Mouse (Mus musculus) neural tube, embryonic 11.5 days (tissue): Measurements from ENCODE around the gene Hes5. TPM values are rescaled to one million over a fixed set of nuclear protein-coding genes. Genes with fewer than 3 reads are reported as not detected.

Source experiments
- ATAC-seq: fragments of 200-750 bp; cut with Nextera tagmentation; 2 replicates; pipeline ENCODE4 v1.8.0; 2017; ENCODE audit warnings: moderate number of reproducible peaks, mild to moderate bottlenecking, moderate TSS enrichment, moderate library complexity; ENCODE audit not compliant: insufficient read depth, low FRiP score, low TSS enrichment
- DNase-seq: peaks from one replicate; pipeline ENCODE4 v3.0.0-alpha.2; 2015; ENCODE audit warnings: low spot score
- H3K27ac ChIP-seq: fragments of 300-500 bp; sonication (generic); 2 replicates; pipeline ENCODE4 v1.5.1; 2014; ENCODE audit warnings: low read depth, mild to moderate bottlenecking, low read length
- H3K27me3 ChIP-seq: fragments of 300-500 bp; sonication (generic); 2 replicates; pipeline ENCODE4 v1.6.1; 2014; ENCODE audit warnings: mild to moderate bottlenecking, low read length, mixed read lengths; ENCODE audit not compliant: control insufficient read depth, insufficient read depth
- H3K36me3 ChIP-seq: fragments of 300-500 bp; sonication (generic); 2 replicates; pipeline ENCODE4 v1.6.1; 2014; ENCODE audit warnings: mild to moderate bottlenecking, low read length, moderate library complexity, mixed read lengths; ENCODE audit not compliant: control insufficient read depth, insufficient read depth
- H3K4me1 ChIP-seq: fragments of 300-500 bp; sonication (generic); 2 replicates; pipeline ENCODE4 v1.6.1; 2014; ENCODE audit warnings: low read length, mixed read lengths; ENCODE audit not compliant: control insufficient read depth, insufficient read depth
- H3K4me2 ChIP-seq: fragments of 300-500 bp; sonication (generic); 2 replicates; pipeline ENCODE4 v1.6.1; 2014; ENCODE audit warnings: low read depth, mild to moderate bottlenecking, moderate library complexity
- H3K4me3 ChIP-seq: fragments of 300-500 bp; sonication (generic); 2 replicates; pipeline ENCODE4 v1.5.1; 2014; ENCODE audit warnings: low read depth, low read length
- H3K9ac ChIP-seq: fragments of 300-500 bp; sonication (generic); 2 replicates; pipeline ENCODE4 v1.6.1; 2014; ENCODE audit warnings: mild to moderate bottlenecking, low read length
- H3K9me3 ChIP-seq: fragments of 300-500 bp; sonication (generic); 2 replicates; pipeline ENCODE4 v1.6.1; 2016; ENCODE audit warnings: low read length; ENCODE audit not compliant: control insufficient read depth
- WGBS: fragments of 180-500 bp; shearing (Covaris S2); extraction: QIAGEN DNeasy Blood & Tissue Kit; methylation state at CpG from one replicate; pipeline ENCODE4 v1.1.7; 2014; 5-methylcytosine and 5-hydroxymethylcytosine counted together
- polyA plus RNA-seq: library from polyadenylated mRNA; unstranded; fragments of >200 nt; fragmentation: Nextera tagmentation; extraction: Ambion mirVana; gene quantifications from 2 replicates; pipeline ENCODE4 v1.2.1, GENCODE M21; 2014

Hes5 gene
- polyA plus RNA-seq, 1 experiment from 2014 or later, result 218 TPM

DNA sequence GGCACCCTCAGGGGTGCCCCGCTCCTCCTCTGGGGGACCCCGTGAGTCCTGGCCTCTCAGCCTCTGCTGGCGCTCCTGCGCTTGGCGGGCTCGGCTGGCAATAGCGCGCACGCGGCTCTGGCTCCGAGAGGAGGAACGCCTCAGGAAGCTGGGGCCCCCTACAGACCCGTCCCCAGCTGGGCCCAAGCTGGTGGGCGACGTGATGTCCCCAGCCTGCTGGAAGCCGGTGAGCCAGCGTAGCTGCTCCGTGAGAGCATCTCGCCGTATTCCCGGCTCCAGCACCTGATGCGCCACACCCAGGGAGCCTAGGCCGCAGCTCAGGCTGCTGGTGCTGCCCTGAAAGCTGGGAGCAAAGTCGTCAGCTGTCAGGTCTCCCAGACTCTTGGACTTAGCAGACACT is 23.0 kb downstream of the Hes5 start:
- peaks cover 3% of the 10 kb centered on the region; the same call in 1 of the 2 replicates for H3K27me3 ChIP-seq
- H3K4me1 ChIP-seq, result peaks cover 7% of the 10 kb centered on the region; the same call in 1 of the 2 replicates
- H3K4me3 ChIP-seq, result no peak overlapping the region
- DNase-seq (no peak), ATAC-seq (no peak)
- no peak overlapping the region for H3K27ac ChIP-seq
- H3K4me2 ChIP-seq, result no peak overlapping the region
- WGBS, result 23% methylated on average over 24 of the region's 24 CpGs
- peaks cover 13% of the 10 kb centered on the region for H3K36me3 ChIP-seq
- H3K9ac ChIP-seq, result peak overlapping the region; percentile 1; the same call in 1 of the 2 replicates
- no peaks in the 10 kb centered on the region for H3K9me3 ChIP-seq

DNA sequence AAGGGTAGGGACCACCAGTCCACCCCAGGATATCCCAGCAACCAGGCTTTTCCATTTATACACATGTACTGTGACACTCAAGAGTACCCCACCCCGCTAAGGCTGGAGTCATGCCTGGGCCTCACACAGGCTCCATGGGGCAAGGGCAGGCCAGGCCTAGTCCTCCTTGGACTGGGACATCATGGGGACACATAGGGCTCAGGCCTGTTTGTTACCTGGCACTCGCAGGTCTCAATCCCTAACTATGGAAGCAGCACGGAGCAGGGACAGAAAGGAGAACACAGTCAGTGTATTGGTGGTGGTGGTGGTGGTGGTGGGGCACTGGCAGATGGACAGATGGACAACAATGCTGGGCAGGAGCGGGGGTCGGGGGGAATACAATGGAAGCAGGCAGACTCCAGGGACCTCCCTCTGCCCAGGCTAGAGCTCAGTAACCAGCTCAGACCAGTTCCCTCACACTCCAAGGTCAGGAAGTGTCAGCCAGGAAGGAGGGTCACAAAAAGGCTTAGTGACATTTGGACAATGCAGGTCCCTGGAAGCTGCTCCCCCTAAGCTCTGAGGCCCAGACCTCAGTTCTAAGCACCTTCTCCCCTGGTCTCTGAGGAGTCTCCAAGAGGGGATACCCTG is 24.5 kb downstream of the Hes5 start:
- Histone ChIP-seq H3K27ac (no peak overlapping the region), H3K4me2 (no peak overlapping the region), H3K9ac (no peak overlapping the region), H3K9me3 (no peaks in the 10 kb centered on the region), H3K27me3 (peaks cover 3% of the 10 kb centered on the region; the same call in 1 of the 2 replicates), H3K4me1 (peaks cover 7% of the 10 kb centered on the region; the same call in 1 of the 2 replicates), H3K36me3 (peaks cover 8% of the 10 kb centered on the region), H3K4me3 (no peak overlapping the region)
- ATAC-seq (no peak), DNase-seq (no peak)
- 65% methylated on average over 4 of the region's 5 CpGs for WGBS

- ATAC-seq (no peak; the same call in 1 of the 2 replicates), DNase-seq (peak; percentile 80)
- no peak overlapping the region for H3K27ac ChIP-seq
- peaks cover 7% of the 10 kb centered on the region; the same call in 1 of the 2 replicates for H3K4me1 ChIP-seq
- H3K4me2 ChIP-seq, result peak overlapping the region; percentile 14; the same call in 1 of the 2 replicates
- no peak overlapping the region for H3K4me3 ChIP-seq
- no peaks in the 10 kb centered on the region for H3K9me3 ChIP-seq
- 24% methylated on average over 17 of the region's 17 CpGs for WGBS
- peak overlapping the region; percentile 35; the same call in 1 of the 2 replicates for H3K9ac ChIP-seq
- H3K36me3 ChIP-seq, result peaks cover 2% of the 10 kb centered on the region; the same call in 1 of the 2 replicates
- peaks cover 3% of the 10 kb centered on the region; the same call in 1 of the 2 replicates for H3K27me3 ChIP-seq
Observed at GRCm38 (mm10) chr4:154986096-154986495, 25.4 kb downstream of the Hes5 start.

DNA sequence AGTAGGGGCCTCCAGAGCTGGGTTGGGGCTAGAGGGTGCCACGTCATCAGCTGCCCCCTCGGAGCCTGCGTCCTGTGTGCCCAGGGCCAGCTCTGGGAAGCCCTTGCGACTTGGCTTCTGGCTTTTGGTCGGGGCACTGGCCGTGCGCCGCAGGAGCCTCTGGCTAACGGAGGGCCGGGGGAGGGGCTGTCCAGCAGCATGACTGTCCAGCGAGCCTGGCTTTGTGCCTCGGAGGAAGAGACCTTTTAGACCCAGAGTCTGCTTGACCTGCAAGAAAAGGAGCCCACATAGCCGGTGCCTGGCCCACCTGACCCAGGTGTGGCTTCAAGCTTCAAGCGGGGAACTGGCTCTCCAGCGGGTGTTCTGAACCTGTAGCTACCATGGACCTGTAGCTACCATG is 26.0 kb downstream of the Hes5 start:
- H3K9me3 ChIP-seq, result no peaks in the 10 kb centered on the region
- H3K4me3 ChIP-seq, result no peak overlapping the region
- H3K4me2 ChIP-seq, result no peak overlapping the region
- no peaks in the 10 kb centered on the region for H3K36me3 ChIP-seq
- H3K9ac ChIP-seq, result no peak overlapping the region
- ATAC-seq (no peak), DNase-seq (no peak)
- peaks cover 7% of the 10 kb centered on the region; the same call in 1 of the 2 replicates for H3K4me1 ChIP-seq
- H3K27me3 ChIP-seq, result peaks cover 3% of the 10 kb centered on the region; the same call in 1 of the 2 replicates
- WGBS, result 67% methylated on average over 15 of the region's 15 CpGs
- no peak overlapping the region for H3K27ac ChIP-seq

DNA sequence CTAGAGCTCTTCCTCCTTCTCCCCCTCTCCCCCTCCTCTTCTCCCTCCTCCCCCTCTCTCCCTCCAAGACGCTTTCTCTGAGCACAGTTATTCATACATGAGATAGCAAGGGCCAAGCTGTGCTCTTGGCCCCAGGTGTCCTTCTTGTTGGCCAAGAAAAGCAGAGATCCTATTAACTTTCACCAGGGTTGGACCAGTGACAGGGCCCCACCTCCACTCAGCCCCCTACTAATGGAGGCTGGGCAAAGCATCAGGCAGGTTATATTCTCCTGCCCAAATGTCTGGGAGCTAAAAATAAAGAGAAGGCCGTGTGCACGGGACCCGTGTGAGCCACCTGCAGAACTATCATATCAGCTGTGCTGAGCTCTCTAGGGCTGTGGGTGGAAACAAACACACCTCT is 34.2 kb downstream of the Hes5 start:
- WGBS, result 86% methylated on average over 4 of the region's 4 CpGs
- DNase-seq, result no peak
- no peaks in the 10 kb centered on the region for H3K4me1 ChIP-seq
- no peak overlapping the region for H3K27ac ChIP-seq
- H3K4me3 ChIP-seq, result no peak overlapping the region
- no peaks in the 10 kb centered on the region for H3K36me3 ChIP-seq
- no peak overlapping the region for H3K9ac ChIP-seq
- no peak for ATAC-seq
- 0 out of 2 replicates have a peak, but pooled peaks cover 2% of the 10 kb centered on the region for H3K27me3 ChIP-seq
- H3K4me2 ChIP-seq, result no peak overlapping the region
- H3K9me3 ChIP-seq, result no peaks in the 10 kb centered on the region

DNA sequence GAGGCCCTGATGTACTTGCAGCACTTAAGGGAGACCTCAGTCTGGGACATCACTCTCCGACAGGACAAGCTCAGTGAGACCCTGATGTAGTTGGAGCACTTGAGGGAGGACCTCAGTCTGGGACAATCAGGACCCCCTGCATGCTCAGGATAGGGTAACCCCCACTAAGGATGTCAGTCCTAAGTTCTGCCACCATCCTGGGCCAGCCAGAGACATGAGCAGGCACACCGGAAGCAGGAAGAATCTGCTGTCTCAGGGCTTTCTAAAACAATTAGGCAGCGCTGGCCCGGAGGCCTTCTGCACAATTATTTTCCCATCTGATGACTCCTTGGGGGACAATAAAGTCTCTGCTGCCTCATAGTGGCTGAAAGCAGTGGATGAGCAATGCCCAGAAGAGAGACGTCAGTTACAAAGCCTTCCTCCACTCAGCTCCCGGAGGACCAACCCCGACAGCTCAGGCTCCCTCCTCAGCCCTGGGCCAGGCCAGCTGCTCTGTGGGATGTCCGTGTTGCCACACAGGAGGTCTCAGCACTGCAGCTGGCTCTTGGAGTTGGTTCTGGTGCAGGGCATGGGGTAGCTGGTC is 35.9 kb downstream of the Hes5 start:
- Histone ChIP-seq H3K9me3 (no peaks in the 10 kb centered on the region), H3K4me3 (no peak overlapping the region), H3K27me3 (0 out of 2 replicates have a peak, but pooled peaks cover 2% of the 10 kb centered on the region), H3K4me1 (no peaks in the 10 kb centered on the region), H3K36me3 (no peaks in the 10 kb centered on the region), H3K4me2 (no peak overlapping the region), H3K9ac (no peak overlapping the region), H3K27ac (no peak overlapping the region)
- WGBS, result 25% methylated on average over 8 of the region's 8 CpGs
- DNase-seq (peak; percentile 59), ATAC-seq (0 out of 2 replicates have a peak, but pooled peaks have one; percentile 35)

DNA sequence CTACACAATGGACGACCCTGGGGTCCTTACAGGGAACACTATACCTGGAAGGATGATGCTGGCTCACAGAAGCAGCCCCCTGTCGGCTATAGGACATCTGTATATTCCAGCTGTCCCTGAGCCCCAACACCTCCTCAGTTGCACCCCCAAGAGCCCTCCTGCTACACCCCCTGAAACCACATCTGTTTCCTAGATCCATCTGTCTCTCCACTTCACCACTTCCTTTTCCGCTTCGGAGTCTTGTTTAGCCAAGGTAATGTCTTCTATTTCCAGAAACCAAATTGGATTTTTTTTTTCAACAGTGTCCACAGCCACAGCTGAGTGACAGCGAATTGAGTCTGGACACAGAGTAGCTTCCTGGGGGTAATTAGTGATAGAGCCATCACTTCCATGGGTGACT is 38.7 kb downstream of the Hes5 start:
- Histone ChIP-seq H3K9me3 (no peaks in the 10 kb centered on the region), H3K4me1 (no peaks in the 10 kb centered on the region)
- no peak for ATAC-seq

GRCm38 (mm10) chr4:155005278-155005677 is 44.6 kb downstream of the Hes5 start:
- DNase-seq, result no peak
- no peak overlapping the region for H3K4me3 ChIP-seq
- no peaks in the 10 kb centered on the region for H3K27me3 ChIP-seq
- no peak overlapping the region for H3K9ac ChIP-seq
- no peaks in the 10 kb centered on the region for H3K36me3 ChIP-seq
- 86% methylated on average over 3 of the region's 3 CpGs for WGBS
- H3K9me3 ChIP-seq, result no peaks in the 10 kb centered on the region
- no peak for ATAC-seq
- no peak overlapping the region for H3K4me2 ChIP-seq
- H3K4me1 ChIP-seq, result no peaks in the 10 kb centered on the region
- no peak overlapping the region for H3K27ac ChIP-seq

More for the DNA sequence above, 38.7 kb downstream of the Hes5 start:
- Histone ChIP-seq H3K4me3 (no peak overlapping the region), H3K4me2 (no peak overlapping the region), H3K27ac (no peak overlapping the region), H3K27me3 (0 out of 2 replicates have a peak, but pooled peaks cover 2% of the 10 kb centered on the region), H3K9ac (no peak overlapping the region), H3K36me3 (no peaks in the 10 kb centered on the region)
- 80% methylated on average over 5 of the region's 5 CpGs for WGBS
- DNase-seq, result no peak

DNA sequence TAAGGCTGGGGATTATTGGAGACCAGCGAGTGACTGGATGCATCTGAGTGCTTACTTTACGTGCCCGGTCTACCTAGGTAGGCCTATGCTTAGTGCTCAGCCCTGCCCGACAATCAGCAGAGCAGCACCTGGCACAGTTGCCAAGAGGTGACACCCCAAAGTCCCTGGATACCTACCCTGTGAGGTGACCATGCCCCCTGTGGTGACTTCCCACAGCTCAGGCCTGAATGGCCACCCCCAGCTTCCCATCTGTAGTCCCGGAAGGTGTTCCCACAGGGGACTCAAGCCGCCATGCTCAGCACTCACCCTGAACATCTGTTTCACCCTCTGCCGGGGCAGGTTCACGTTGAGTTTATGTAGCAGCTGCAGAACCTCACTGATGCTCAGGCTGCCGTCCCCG is 45.6 kb downstream of the Hes5 start:
- Histone ChIP-seq H3K4me2 (no peak overlapping the region), H3K4me3 (no peak overlapping the region), H3K36me3 (no peaks in the 10 kb centered on the region), H3K9me3 (no peaks in the 10 kb centered on the region), H3K9ac (no peak overlapping the region), H3K27me3 (no peaks in the 10 kb centered on the region), H3K4me1 (no peaks in the 10 kb centered on the region), H3K27ac (no peak overlapping the region)
- ATAC-seq (no peak), DNase-seq (no peak)
- WGBS, result 60% methylated on average over 10 of the region's 10 CpGs
